Mouse (Mus musculus): ENCODE results near the gene Try4. TPM values are rescaled to one million over a fixed set of nuclear protein-coding genes. Genes with fewer than 3 reads are reported as not detected.
"Not testable (repeated sequence)": the region's sequence is repeated elsewhere in the genome, so short reads cannot be mapped to it uniquely, and the experiment has no call there.

Gene Try4
- 0.37 and 0.61 TPM in 2 replicates for polyA plus RNA-seq (2015; fragmentation: Nextera tagmentation; extraction: Ambion mirVana)

DNA sequence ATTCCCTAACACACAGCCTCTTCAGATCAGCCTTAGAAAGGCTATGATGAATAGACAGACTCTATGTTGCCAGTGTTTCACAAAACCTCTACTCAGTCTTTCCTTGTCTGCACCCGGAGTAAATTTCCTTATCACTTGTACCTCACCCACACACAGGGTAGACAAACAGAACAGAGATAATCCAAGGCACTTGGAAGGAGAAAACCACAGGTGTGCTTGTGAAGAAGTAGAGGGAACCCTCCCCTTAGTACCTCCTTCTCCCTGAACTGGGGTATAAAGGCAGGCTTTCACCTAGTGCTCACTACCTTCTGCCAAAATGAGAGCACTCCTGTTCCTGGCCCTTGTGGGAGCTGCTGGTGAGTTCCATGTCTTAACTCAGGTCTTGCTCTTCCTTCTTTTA is at the start of gene Try4:
TSS of gene Try4 (plus strand) at position 301 of the 400 bp plus-strand sequence.
- no peak for DNase-seq (ENCODE audit: low spot score)

DNA sequence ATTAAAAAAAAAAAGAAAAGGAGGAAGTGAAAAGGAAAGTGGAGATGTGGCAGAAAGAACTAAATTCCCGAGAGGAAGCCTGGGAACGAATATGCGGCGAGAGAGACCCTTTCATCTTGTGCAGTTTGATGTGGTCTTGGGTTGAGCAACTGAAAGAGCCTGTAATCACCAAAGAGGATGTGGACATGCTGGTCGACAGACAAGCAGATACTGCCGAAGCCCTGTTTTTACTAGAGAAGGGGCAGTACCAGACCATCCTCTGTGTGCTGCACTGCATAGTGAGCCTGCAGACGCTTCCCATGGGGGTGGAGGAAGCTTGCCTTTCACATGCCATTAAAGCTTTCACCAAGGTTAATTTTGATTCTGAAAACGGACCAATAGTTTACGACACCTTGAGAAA is 48.8 kb upstream of the Try4 start:
- not testable (repeated sequence) for DNase-seq (ENCODE audit: low spot score)

DNA sequence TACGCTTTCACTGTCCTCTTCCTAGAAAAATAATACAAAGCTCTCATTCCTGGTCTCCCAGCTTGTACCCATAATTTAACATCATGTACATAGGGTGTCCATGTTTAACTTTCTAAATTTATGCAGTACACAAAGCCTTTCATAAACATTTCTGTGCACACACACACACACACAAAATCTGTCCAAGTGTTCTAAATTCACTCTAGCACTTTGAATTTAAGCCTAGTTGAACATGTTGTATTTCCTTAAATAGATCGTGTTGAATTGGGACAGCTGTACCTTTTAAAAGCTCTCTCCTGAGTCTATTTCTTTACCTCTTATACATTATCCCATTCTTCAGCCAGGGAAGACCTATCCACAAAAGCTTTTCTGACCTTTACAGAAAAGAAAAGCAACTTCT is 45.6 kb upstream of the Try4 start:
- no peak for DNase-seq (ENCODE audit: low spot score)

DNA sequence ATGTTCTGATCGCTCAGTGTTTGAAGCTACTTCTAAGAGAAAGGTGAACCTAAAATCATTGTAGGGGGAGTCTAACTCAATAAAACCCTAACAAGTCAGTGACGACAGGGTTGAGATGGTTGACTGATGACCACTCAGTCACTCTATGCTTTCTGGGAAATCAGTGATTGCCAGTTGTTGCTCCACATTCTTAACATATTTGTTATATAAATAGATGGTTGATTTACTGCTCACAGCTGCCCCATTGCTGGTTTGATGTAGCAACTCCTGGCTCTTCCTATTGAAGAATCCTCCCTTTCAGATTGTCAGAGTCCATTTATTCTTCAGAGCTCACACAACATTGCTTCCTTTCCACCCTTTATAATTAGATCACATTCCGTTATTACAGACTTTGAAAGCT is 44.6 kb upstream of the Try4 start:
- no peak for DNase-seq (ENCODE audit: low spot score)

DNA sequence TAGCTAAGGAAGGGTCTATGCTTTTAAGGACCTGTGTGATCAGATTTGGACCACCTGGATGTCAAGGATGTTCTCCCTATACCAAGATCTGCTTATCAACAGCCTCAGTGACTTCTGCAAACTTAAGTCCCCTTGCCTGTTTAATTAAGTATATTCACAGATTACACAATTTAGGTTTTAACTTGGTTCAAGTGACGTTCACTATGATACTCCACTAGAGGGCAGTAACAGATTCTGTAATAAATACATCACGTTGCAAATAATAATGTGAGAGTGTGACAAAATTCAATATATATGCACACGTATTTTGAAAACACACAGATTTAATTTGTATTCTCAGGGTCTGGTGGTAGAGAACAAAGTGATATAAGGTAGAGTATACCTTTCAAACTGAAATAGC is 39.3 kb upstream of the Try4 start:
- DNase-seq (ENCODE audit: low spot score), result peak; percentile 15

DNA sequence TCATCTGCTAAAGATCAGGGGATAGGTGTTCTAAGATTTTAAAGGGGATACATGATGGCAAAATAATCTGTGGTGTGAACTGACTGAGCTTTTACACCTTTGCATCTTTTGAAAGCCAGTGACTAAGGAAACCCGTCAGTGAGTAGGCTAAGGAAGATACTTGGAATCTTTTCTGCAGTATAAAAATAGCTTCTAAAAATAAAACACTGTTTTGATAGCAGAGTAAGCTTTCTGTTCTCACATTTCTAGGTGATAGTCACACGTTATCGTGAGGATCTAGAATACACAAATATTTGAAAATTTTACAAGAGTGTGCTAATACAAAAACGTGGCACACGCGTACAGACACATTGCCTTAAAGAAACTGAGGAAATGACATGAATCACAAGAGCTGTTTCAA is 35.9 kb upstream of the Try4 start:
- DNase-seq (ENCODE audit: low spot score), result no peak

DNA sequence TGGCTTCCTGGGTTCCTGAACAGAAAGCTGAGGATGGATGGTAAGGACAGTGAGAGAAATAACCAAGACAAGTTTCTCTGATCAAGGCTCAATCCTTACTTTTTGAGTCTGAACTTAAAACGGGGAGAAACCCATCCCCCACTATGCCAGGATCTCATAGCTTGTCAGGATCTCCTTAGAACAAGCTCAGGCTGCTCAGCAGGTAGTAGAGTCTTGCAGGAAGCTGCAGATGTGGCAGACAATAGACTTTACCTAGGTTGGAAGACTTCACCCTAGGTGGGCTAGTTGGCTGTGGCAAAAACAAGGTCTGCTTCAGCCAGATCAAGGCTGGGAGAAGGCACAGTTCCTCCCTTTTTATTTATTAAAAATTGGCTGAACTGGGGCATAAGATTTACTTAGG is 3.8 kb upstream of the Try4 start:
- DNase-seq (ENCODE audit: low spot score), result no peak

DNA sequence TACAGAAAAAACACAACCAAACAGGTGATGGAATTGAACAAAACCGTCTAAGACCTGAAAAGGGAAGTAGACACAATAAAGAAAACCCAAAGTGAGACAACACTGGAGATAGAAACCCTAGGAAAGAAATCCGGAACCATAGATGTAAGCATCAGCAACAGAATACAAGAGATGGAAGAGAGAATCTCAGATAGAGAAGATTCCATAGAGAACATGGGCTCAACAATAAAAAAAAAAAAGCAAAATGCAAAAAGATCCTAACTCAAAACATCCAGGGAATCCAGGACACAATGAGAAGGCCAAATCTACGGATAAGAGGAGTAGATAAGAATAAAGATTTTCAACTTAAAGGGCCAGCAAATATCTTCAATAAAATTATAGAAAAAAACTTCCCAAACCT is 14.7 kb downstream of the Try4 start, which contains the start of gene Try5:
TSS of gene Try5 (minus strand) at position 101 of the 400 bp plus-strand sequence.
- not testable (repeated sequence) for DNase-seq (ENCODE audit: low spot score)

DNA sequence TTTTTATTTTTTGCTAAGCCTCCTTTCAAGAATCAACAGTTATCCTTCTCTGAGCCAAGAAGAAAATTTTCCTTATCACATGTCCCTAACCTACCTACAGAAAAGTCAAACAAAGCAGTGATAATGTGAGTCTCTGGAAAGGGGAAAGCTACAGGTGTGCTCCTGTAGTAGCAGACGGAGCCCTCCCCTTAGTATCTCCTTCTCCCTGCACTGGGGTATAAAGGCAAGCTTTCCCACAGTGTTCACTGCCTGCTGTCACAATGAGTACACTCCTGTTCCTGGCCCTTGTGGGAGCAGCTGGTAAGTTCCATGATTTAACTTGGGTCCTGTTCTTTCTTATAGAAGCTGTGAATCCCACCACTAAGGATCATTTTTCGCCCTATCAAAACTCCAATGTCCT is 51.9 kb downstream of the Try4 start, which contains the start of gene Try10:
TSS of gene Try10 (plus strand) at position 174 of the 400 bp plus-strand sequence.
- DNase-seq (ENCODE audit: low spot score), result peak; percentile 1

Other genes starting within 250 kb of the Try4 start
- 0.61 and 1.0 TPM in 2 replicates for gene Try5, start 14.6 kb downstream of the Try4 start, polyA plus RNA-seq (2015; fragmentation: Nextera tagmentation; extraction: Ambion mirVana)
- not detected in 2 replicates for gene Try10, start 51.8 kb downstream of the Try4 start, polyA plus RNA-seq (2015; fragmentation: Nextera tagmentation; extraction: Ambion mirVana)
- not detected in 2 replicates for gene Prss3, start 75.4 kb downstream of the Try4 start, polyA plus RNA-seq (2015; fragmentation: Nextera tagmentation; extraction: Ambion mirVana)
- 0.98 and 1.6 TPM in 2 replicates for gene Gm5771, start 90.1 kb downstream of the Try4 start, polyA plus RNA-seq (2015; fragmentation: Nextera tagmentation; extraction: Ambion mirVana)
- not detected in 2 replicates for gene Gm10334, start 143.9 kb downstream of the Try4 start, polyA plus RNA-seq (2015; fragmentation: Nextera tagmentation; extraction: Ambion mirVana)
- gene Prss1, start 156.7 kb downstream of the Try4 start, polyA plus RNA-seq (2015; fragmentation: Nextera tagmentation; extraction: Ambion mirVana), result 0.71 and 1.2 TPM in 2 replicates
- 3.6 and 4.7 TPM in 2 replicates for gene Prss2, start 219.5 kb downstream of the Try4 start, polyA plus RNA-seq (2015; fragmentation: Nextera tagmentation; extraction: Ambion mirVana)